Mouse (Mus musculus) liver, embryonic 12.5 days (tissue): ENCODE measurements around the gene Ndufa13. TPM values are rescaled to one million over a fixed set of nuclear protein-coding genes. Genes with fewer than 3 reads are reported as not detected.
"Not testable (repeated sequence)": the region's sequence is repeated elsewhere in the genome, so short reads cannot be mapped to it uniquely, and the experiment has no call there.

Source experiments
- ATAC-seq: fragments of 200-750 bp; cut with Nextera tagmentation; 2 replicates; pipeline ENCODE4 v1.8.0; 2017; ENCODE audit warnings: moderate number of reproducible peaks, mild to moderate bottlenecking, moderate library complexity
- H3K27ac ChIP-seq: fragments of 300-500 bp; sonication (generic); 2 replicates; pipeline ENCODE4 v1.5.1; 2016; ENCODE audit warnings: mild to moderate bottlenecking
- H3K27me3 ChIP-seq: fragments of 300-500 bp; sonication (generic); replicated peaks from 2 replicates; pipeline ENCODE4 v1.6.1; 2016; ENCODE audit warnings: mild to moderate bottlenecking, moderate library complexity
- H3K36me3 ChIP-seq: fragments of 300-500 bp; sonication (generic); 2 replicates; pipeline ENCODE4 v1.6.1; 2016; ENCODE audit warnings: mild to moderate bottlenecking, moderate library complexity
- H3K4me1 ChIP-seq: fragments of 300-500 bp; sonication (generic); 2 replicates; pipeline ENCODE4 v1.6.1; 2016
- H3K4me2 ChIP-seq: fragments of 300-500 bp; sonication (generic); 2 replicates; pipeline ENCODE4 v1.6.1; 2016; ENCODE audit warnings: mild to moderate bottlenecking, moderate library complexity
- H3K4me3 ChIP-seq: fragments of 300-500 bp; sonication (generic); 2 replicates; pipeline ENCODE4 v1.5.1; 2016; ENCODE audit warnings: mild to moderate bottlenecking, moderate library complexity
- H3K9ac ChIP-seq: fragments of 300-500 bp; sonication (generic); 2 replicates; pipeline ENCODE4 v1.6.1; 2016; ENCODE audit warnings: mild to moderate bottlenecking, moderate library complexity
- H3K9me3 ChIP-seq: fragments of 300-500 bp; sonication (generic); replicated peaks from 2 replicates; pipeline ENCODE4 v1.6.1; 2016; ENCODE audit warnings: mild to moderate bottlenecking, moderate library complexity
- WGBS: fragments of 180-500 bp; shearing (Covaris S2); methylation state at CpG from one replicate; pipeline ENCODE4 v1.1.7; 2016; ENCODE audit not compliant: insufficient replicate concordance; 5-methylcytosine and 5-hydroxymethylcytosine counted together
- polyA plus RNA-seq: library from polyadenylated mRNA; unstranded; fragments of >200 nt; fragmentation: Nextera tagmentation; extraction: Ambion mirVana; gene quantifications from 2 replicates; pipeline ENCODE4 v1.2.1, GENCODE M21; 2016

Gene Ndufa13
- 121 and 122 TPM in 2 replicates for polyA plus RNA-seq

- Histone ChIP-seq H3K27ac (peak within 1 kb of the TSS; percentile 98), H3K36me3 (peaks cover 29% of the 10 kb centered on the region), H3K4me1 (peaks cover 79% of the 10 kb centered on the region), H3K9me3 (no peaks in the 10 kb centered on the region), H3K4me2 (peak within 1 kb of the TSS; percentile 99), H3K27me3 (no peaks in the 10 kb centered on the region), H3K9ac (peak within 1 kb of the TSS; percentile 90), H3K4me3 (peak within 1 kb of the TSS; percentile 87)
- WGBS, result 2% methylated on average over 89 of the region's 89 CpGs
- ATAC-seq, result peak; percentile 37
Measured at GRCm38 (mm10) chr8:69902163-69903062, at the start of gene Ndufa13, which contains the start of the genes Tssk6 and Yjefn3. Gene Ndufa13, minus strand, starts transcription at chr8:69902558. Gene Tssk6, plus strand, starts transcription at chr8:69902184. Gene Yjefn3, minus strand, starts transcription at chr8:69902712.

- peak; percentile 33; the same call in 1 of the 2 replicates for ATAC-seq
- Histone ChIP-seq H3K9me3 (no peaks in the 10 kb centered on the region), H3K4me1 (peaks cover 34% of the 10 kb centered on the region), H3K27ac (0 out of 2 replicates have a peak overlapping the region, but pooled peaks have one; percentile 7), H3K9ac (no peak overlapping the region), H3K36me3 (peaks cover 50% of the 10 kb centered on the region), H3K4me2 (no peak overlapping the region), H3K4me3 (no peak overlapping the region), H3K27me3 (no peaks in the 10 kb centered on the region)
- WGBS, result 85% methylated on average over 2 of the region's 2 CpGs
Measured at GRCm38 (mm10) chr8:69950300-69950699, 47.9 kb upstream of the Ndufa13 start.

DNA sequence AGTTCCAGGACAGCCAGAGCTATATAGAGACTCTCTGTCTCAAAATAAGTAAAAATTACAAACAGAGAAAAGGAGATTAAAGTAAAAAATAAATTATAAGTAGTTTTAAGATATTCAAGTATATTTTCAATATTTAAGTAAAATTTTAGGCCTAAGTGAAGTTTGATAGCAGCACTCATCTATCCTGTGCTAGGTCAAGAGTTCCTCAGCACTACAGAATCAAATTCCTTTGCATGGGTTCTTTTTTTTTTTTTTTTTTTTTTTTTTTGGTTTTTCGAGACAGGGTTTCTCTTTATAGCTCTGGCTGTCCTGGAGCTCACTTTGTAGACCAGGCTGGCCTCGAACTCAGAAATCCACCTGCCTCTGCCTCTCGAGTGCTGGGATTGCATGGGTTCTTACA, 40.1 kb upstream of the Ndufa13 start:
- not testable (repeated sequence) for H3K9ac ChIP-seq, H3K27ac ChIP-seq, ATAC-seq, H3K9me3 ChIP-seq, H3K27me3 ChIP-seq, H3K4me3 ChIP-seq, H3K4me2 ChIP-seq
- peaks cover 43% of the 10 kb centered on the region for H3K36me3 ChIP-seq
- H3K4me1 ChIP-seq, result peaks cover 66% of the 10 kb centered on the region
- 67% methylated on average over 3 of the region's 3 CpGs for WGBS

DNA sequence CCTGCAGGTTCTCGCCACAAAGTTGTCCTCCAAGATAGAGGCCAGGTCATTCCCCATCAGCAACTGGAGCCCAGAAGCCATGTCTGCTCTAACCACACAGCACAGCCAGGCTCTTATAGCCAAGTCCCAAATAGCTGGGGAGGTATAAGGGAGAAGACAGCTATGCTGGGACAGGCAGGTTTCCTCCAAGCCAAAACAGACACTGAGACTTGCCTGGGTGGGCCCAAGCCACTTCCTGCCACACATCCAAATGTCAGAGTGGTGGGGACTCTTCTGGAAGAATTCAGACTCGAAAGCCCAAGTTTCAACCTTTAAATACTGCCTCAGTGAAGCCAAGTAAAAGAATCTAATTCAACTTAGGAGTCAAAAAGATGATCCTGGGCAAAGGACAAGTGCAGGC, 38.0 kb upstream of the Ndufa13 start:
- 38% methylated on average over 2 of the region's 2 CpGs for WGBS
- Histone ChIP-seq H3K9ac (no peak overlapping the region), H3K27ac (peak overlapping the region; percentile 39; the same call in 1 of the 2 replicates)

DNA sequence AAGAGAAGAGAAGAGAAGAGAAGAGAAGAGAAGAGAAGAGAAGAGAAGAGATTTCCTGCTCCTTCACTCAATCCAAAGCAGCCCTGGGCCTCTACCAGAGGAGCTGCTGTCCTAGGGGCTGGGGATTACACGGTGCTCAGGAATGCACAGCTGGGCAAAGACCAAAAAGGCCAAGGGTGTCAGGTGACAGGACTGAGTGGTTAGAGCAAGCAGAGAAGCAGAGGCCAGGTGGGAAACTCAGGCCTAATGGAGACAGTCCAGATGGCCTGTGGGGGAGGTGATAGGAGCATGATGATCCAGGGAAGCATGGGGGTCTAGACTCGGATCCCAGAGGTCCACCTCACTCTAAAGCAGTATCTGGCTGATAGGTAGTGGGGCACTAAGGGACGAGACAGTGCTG, 37.3 kb upstream of the Ndufa13 start:
- H3K4me1 ChIP-seq, result peaks cover 88% of the 10 kb centered on the region
- H3K36me3 ChIP-seq, result peaks cover 47% of the 10 kb centered on the region
- no peaks in the 10 kb centered on the region for H3K9me3 ChIP-seq
- no peak overlapping the region for H3K9ac ChIP-seq
- peak overlapping the region; percentile 39; the same call in 1 of the 2 replicates for H3K27ac ChIP-seq
- 35% methylated on average over 3 of the region's 3 CpGs for WGBS
- H3K4me2 ChIP-seq, result no peak overlapping the region
- no peaks in the 10 kb centered on the region for H3K27me3 ChIP-seq
- H3K4me3 ChIP-seq, result no peak overlapping the region
- ATAC-seq, result no peak

More for the DNA sequence above, 38.0 kb upstream of the Ndufa13 start:
- Histone ChIP-seq H3K36me3 (peaks cover 41% of the 10 kb centered on the region), H3K4me2 (no peak overlapping the region), H3K4me1 (peaks cover 86% of the 10 kb centered on the region), H3K4me3 (no peak overlapping the region), H3K9me3 (no peaks in the 10 kb centered on the region), H3K27me3 (no peaks in the 10 kb centered on the region)
- no peak for ATAC-seq

DNA sequence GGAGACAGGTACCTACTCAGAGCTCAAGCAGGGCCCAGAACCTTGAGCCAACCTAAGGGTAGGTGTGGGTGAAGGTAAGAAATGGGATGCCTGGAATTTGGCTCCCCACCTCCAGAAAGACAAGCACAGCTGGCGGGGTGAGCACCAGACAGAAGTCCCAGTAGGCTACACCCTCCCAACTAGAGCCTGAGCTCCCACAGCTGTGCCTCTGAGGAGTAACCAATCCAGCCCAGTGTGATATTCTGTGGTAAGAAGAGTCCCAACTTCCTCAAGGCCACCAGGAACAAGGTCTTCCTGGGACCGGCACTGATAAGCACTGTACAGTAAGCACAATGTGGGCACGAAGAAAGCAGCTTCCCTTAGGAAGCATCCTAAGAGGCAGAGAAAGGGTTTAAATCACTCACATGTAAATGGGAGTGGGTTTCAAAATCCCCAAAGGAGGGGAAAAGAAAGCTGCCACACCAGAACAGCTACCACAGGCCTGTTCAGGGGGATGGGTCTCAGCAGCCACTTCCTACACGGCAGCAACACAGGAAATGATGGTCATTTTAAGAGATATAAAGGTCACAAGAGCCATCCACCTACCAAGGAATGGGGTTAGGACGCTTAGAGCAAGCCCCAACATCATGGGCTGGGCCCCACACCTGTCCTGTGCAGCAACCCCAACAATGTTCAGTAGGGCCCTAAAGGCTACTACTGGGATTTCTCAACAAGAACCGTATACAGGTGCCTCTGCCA, 36.1 kb upstream of the Ndufa13 start:
- no peaks in the 10 kb centered on the region for H3K9me3 ChIP-seq
- ATAC-seq, result 0 out of 2 replicates have a peak, but pooled peaks have one; percentile 33
- H3K27ac ChIP-seq, result peak overlapping the region; percentile 13; the same call in 1 of the 2 replicates
- H3K4me1 ChIP-seq, result peaks cover 80% of the 10 kb centered on the region
- no peak overlapping the region for H3K4me3 ChIP-seq
- H3K9ac ChIP-seq, result no peak overlapping the region
- H3K36me3 ChIP-seq, result peaks cover 57% of the 10 kb centered on the region
- no peak overlapping the region for H3K4me2 ChIP-seq
- no peaks in the 10 kb centered on the region for H3K27me3 ChIP-seq
- WGBS, result 36% methylated on average over 6 of the region's 6 CpGs

DNA sequence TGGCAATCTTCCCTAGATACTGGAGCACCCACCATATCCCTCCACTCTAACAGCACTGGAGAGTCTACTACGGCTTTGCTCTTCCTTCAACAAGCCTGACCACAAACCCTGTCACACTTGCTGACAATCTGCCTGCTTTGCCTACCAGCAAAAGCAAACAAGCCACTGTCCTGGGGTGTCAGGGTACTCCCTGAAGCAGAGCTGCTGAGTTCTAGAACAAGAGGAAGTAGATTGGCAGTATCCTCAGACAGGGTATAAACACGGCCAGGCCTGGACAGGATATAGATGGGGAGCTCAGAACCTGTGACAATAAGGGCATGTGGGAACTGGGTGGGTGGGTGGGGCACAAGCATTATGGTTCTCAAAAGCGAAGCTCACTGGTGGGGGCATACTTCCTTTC, 35.1 kb upstream of the Ndufa13 start:
- Histone ChIP-seq H3K4me2 (no peak overlapping the region), H3K9me3 (no peaks in the 10 kb centered on the region), H3K27ac (no peak overlapping the region), H3K4me3 (no peak overlapping the region), H3K27me3 (no peaks in the 10 kb centered on the region), H3K9ac (no peak overlapping the region), H3K4me1 (peaks cover 76% of the 10 kb centered on the region), H3K36me3 (peaks cover 63% of the 10 kb centered on the region)
- WGBS, result 57% methylated on average over 3 of the region's 3 CpGs
- ATAC-seq, result no peak

DNA sequence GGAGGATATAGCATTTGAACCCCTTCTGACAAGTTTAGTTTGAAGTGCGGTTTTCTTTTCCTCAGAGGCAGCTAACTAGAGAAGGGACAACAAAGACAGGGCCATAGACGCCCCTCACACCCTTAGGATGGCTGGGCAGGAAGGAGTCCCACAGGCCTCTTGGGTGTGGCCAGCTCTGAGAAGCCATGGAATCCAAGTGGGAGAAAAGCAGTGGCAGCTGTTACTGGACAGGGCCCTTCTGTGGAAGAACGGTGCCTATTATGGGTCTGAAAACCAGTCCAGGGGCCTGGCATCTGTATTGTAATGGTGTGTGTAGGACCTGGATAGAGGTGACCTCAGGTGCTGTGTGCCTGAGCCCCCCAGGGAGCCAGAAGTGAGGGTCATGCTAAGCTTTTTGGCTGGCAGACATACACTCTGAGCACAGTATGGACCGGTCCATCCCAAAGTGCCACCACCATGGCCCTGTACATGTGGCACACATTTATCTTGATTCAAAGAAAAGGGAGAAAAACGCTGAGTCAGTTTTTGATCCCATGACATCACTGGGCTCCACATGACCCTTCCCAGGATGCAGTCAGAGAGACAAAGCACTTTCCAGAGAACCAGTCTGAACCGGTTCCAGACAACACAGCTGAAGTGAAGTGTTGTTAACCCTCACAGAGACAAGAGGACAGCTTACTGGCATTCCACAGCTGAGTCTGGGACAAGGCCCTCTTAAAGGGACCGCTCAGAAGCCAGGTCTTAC, 33.9 kb upstream of the Ndufa13 start:
- H3K9ac ChIP-seq, result no peak overlapping the region
- peaks cover 70% of the 10 kb centered on the region for H3K36me3 ChIP-seq
- H3K27ac ChIP-seq, result peak overlapping the region; percentile 11; the same call in 1 of the 2 replicates
- H3K4me3 ChIP-seq, result no peak overlapping the region
- H3K4me1 ChIP-seq, result peaks cover 68% of the 10 kb centered on the region
- no peaks in the 10 kb centered on the region for H3K27me3 ChIP-seq
- ATAC-seq, result peak; percentile 20; the same call in 1 of the 2 replicates
- no peaks in the 10 kb centered on the region for H3K9me3 ChIP-seq
- H3K4me2 ChIP-seq, result no peak overlapping the region
- 72% methylated on average over 7 of the region's 7 CpGs for WGBS

GRCm38 (mm10) chr8:69935431-69935830, 33.1 kb upstream of the Ndufa13 start:
- ATAC-seq, result no peak
- Histone ChIP-seq H3K4me2 (no peak overlapping the region), H3K36me3 (peaks cover 74% of the 10 kb centered on the region), H3K27ac (peak overlapping the region; percentile 45; the same call in 1 of the 2 replicates), H3K4me3 (no peak overlapping the region), H3K4me1 (peaks cover 60% of the 10 kb centered on the region), H3K9ac (no peak overlapping the region), H3K9me3 (no peaks in the 10 kb centered on the region), H3K27me3 (no peaks in the 10 kb centered on the region)
- WGBS, result 88% methylated on average over 3 of the region's 3 CpGs

DNA sequence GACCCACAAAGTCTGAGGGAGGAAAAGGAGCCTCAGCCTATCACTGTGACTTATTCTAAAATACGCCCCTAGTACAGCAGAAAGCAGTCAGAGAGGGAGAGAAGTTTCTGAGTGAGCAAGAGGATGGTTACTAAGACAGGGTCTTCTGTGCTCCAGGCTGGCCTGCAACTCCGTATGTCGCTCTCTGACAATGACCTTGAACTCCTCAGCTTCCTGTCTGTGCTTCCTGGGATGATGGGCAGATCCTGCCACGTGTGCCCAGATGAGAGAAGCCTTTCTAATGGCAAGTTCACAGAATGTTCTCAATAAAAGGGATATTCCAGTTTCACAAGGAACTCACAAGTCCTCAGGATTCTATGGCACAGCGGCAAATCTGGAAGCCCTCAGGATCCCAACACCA, 32.2 kb upstream of the Ndufa13 start:
- H3K4me2 ChIP-seq, result no peak overlapping the region
- H3K4me1 ChIP-seq, result peaks cover 52% of the 10 kb centered on the region
- no peak for ATAC-seq
- no peaks in the 10 kb centered on the region for H3K27me3 ChIP-seq
- no peak overlapping the region for H3K9ac ChIP-seq
- H3K4me3 ChIP-seq, result no peak overlapping the region
- 0 out of 2 replicates have a peak overlapping the region, but pooled peaks have one; percentile 31 for H3K27ac ChIP-seq
- 73% methylated on average over 5 of the region's 5 CpGs for WGBS
- H3K36me3 ChIP-seq, result peaks cover 71% of the 10 kb centered on the region
- no peaks in the 10 kb centered on the region for H3K9me3 ChIP-seq

DNA sequence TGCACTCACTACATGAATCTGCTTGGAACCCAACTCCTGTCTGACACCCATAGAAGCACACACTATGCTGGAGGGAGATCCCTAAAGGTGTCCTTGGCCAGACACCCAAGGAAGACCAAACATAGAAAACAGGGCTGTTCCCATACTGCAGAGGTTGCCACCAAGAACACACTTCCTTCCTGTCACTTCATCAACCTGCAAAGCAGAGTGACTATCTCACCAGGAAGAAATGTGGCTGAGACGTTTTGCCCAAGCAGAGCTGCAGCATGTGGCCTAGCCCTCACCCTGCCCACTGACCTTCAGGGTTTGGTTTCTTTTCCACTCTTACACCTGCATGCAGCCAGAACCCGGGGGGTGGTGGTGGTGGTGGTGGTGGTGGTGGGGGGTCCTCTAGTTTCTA, 31.5 kb upstream of the Ndufa13 start:
- Histone ChIP-seq H3K4me3 (no peak overlapping the region), H3K27me3 (no peaks in the 10 kb centered on the region), H3K9me3 (no peaks in the 10 kb centered on the region), H3K4me2 (no peak overlapping the region), H3K9ac (no peak overlapping the region), H3K36me3 (peaks cover 73% of the 10 kb centered on the region), H3K4me1 (peaks cover 52% of the 10 kb centered on the region), H3K27ac (no peak overlapping the region)
- whole genome bisulfite sequencing, result 56% methylated on average over 2 of the region's 2 CpGs
- ATAC-seq, result no peak
